Mouse (Mus musculus): ENCODE data around the gene Dnase1l2.
"Not testable (repeated sequence)": the region's sequence is repeated elsewhere in the genome, so short reads cannot be mapped to it uniquely, and the experiment has no call there.

Dnase1l2 gene

DNA sequence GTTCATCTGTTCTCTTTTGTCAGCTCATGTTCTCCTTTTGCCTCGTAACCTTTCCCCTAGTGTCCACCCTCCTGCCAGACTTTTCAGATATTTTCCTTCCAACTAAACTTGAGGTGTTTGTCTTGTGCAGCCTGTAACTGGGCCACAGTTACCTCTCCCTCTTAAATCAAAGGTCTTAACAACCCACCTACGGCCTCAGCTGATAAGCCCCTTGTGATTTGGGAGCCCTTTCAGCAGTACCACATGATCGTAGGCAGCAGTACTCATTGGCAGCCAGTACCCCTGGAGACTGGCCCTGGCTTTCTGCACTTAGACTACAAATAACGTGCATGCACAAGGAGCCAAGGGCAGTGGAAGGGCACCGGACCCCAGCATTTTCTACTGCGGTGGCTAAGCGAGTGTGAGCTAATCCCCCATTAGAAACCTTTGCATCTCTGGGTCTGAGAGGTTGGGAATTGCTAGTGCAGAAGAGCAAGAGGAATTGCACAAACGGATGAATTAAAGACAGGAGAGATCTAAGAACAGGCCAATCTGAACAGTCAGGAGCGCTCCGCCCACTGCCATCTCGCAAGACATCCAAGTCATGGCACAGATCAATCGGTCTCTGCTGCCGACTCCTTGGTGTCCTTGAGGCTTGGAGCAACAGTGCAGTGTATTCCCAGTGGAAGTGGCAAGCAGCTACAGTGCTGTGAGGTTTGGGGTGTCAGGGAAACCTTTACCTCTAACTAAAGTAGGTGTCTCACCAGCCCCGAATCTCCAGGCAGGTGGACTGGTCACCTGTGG lies 13.5 kb downstream of the Dnase1l2 start:
- no peak for DNase-seq (ENCODE audit: low spot score in 2 of 2)

DNA sequence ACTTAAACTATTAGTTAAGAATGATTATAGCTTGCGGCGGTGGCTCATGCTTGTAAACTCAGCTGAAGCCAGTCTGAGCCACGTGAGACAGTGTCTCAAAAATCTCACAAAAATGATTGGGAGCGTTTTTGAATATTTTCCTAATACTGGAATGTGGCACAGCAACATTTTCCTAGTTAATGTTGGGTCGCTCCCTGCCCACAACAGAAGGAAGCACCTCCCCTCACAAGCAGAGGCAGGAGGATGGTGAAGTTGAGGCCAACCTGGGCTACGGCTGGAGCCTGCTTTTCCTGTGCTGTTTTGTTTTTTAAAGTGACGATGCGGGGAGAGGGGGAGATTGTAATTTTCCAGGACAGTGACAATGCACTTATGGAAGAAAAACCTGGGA lies 15.7 kb downstream of the Dnase1l2 start:
- DNase-seq (ENCODE audit: low spot score in 2 of 2) = no peak

DNA sequence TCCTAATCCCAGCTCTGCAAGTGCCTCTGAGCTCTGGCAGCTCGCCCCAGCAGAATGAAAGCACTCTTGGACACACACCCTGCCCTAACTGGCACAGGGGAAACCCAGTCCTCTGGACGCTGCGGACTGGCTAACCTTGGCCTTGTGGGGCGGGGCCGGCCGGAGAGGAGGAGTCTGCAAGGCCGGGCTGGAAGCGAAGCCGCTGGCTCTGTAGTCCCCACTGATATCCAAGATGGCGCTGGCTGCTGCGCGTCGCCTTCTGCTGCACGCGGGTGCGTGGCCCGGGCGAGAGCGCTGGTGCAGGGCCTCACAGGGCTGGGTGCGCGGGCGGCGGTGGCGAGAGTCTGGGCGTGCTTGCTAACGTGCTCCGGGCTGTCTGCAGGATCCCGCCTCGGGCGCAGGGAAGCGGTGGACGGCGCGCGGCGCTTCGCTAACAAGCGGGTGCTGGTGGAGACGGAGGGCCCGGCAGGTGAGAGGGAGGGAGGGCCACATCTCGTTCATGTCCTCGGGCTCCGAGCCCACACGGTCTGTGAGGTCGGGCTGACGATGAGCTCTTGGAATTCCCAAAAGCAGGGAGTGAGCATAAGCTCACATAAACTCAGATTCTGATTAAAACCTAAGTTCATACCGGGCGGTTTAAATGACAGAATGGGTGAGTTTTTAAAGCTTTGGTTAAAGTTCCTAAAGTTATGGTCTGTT lies 16.3 kb downstream of the Dnase1l2 start, which contains the start of gene Eci1:
Eci1 (plus strand) TSS at position 171 of the 699 bp plus-strand sequence.
- DNase-seq (ENCODE audit: low spot score in 2 of 2) = peak; percentile 95 to 96

DNA sequence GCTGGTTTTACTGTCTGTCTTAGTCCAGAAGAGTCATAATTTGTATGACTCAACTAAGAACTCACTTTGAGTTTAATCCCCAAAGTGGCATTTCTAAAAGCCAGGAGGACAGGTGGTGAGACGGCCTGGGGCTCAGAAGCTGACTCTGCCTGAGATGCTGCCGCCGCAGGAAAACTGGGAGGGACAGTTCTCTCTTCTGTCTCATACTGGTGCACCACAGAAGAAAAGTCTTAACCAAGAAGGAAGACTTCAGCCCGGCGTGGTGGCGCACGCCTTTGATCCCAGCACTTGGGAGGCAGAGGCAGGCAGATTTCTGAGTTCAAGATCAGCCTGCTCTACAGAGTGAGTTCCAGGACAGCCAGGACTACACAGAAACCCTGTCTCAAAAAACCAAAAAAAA lies 17.0 kb downstream of the Dnase1l2 start:
- DNase-seq (ENCODE audit: low spot score in 2 of 2) = no peak

DNA sequence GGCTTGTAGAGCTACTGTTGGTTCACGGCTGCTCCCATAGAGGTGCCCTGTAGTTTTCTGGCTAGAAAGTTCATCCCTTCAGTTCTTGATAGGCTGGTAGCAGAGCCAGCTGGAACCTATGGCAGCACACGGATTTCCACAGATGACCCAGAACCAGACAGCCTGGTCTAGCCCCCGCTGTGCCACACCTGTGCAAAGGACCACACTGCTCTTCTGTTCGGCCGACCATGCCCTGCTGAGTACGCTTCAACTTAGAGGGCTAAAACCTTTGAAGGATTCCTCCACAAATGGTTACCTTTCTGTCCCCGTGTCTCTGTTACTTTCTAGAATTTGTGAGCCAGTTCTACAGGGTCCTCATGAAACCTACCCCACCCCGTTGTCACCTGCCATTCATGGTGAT lies 17.6 kb downstream of the Dnase1l2 start:
- not testable (repeated sequence) for DNase-seq (ENCODE audit: low spot score in 2 of 2)

DNA sequence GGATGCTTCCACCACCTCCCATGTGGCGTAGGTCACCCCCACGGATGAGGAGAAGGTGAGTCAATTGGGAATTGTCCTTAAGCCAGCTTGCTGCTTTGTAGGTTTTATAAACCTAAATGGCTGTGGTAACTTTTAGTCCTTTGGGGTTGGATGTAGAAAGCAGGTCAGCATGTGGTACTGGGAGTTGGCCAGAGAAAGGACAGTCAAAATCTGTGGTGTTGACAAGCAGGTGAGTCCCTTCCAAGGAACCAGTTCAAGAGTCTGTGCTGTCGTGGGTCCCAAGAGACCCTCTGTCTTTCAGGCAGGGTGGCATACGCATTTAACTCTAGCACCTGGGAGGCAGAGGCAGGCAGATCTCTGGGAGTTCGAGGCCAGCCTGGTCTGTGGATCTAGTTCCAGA lies 18.4 kb downstream of the Dnase1l2 start:
- no peak for DNase-seq (ENCODE audit: low spot score in 2 of 2)

DNA sequence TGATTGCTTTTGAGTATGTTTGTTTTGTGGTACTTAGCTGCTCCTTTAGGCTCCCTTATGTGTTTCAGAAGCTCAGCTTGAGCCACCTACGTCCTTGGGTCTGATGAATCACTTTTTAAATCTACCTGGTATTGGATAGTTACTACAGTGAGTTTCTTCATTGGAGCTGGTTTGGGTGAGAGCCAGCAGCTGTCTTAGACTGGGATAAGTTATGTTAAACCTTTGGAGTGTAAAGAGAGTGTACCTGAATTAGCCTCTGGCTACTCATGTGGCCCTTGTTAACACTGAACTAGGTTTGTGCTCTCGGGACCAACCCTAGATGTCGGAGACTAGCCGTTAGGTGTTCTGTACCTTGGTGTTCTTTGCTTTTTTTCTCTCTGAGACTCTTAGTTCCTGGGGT lies 19.8 kb downstream of the Dnase1l2 start:
- no peak for DNase-seq (ENCODE audit: low spot score in 2 of 2)

DNA sequence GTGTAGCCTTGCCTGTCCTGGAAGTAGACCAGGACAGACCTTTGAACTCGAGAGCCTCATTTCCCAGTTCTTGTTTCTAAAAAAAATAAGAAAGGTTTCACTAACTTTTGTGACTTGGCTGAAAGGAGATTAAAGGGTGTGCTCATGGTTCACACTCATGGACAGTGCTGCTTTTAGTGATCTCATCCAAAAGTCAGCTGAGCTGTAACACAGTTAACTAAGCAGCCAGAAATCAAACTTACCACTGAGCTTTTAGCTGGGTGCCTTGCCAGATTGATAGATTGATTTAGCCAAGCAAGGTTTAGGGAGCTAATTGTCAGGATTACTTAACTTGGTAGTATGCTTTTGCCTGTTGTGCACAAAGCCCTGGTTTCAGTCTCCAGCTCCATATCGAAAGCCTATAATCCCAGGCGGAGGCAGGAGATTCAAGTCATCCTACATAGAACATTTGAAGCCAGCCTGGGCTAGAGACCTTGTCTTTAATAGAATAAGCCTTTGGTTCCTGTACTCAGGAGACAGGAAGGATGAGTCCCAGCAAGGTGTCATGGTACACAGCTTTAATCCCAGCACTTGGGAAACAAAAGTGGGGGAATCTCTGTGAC lies 26.8 kb downstream of the Dnase1l2 start:
- no peak for DNase-seq (ENCODE audit: low spot score in 2 of 2)

DNA sequence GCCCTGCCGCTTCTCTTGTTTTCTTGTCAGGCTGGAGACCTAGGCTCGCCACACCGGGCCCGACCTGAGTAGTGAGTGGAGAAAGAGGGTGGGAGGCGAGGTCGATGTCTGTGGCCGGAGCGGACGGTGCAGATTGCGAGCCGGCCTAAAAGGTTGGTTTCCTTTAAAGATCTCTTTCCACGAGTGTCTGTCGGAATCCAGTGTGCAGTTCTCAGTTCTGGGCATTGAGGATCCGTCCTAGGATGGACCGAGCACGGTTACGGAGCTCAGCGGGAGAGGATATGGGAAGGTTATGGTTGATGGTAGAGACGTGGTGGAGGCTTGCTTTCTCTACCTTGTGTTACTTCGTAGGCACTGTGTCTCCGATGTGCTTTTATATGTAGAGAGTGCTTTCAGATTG lies 27.9 kb downstream of the Dnase1l2 start:
- DNase-seq (ENCODE audit: low spot score in 2 of 2) = no peak

GRCm38 (mm10) chr17:24414230-24414976 lies 28.5 kb downstream of the Dnase1l2 start, which contains the start of gene Rnps1:
Gene Rnps1, plus strand, starts transcription at chr17:24414565.
- peak; percentile 89 to 90 for DNase-seq (ENCODE audit: low spot score in 2 of 2)

GRCm38 (mm10) chr17:24413557-24414211 lies 29.2 kb downstream of the Dnase1l2 start:
- DNase-seq (ENCODE audit: low spot score in 2 of 2) = no peak

GRCm38 (mm10) chr17:24407116-24407803 lies 35.6 kb downstream of the Dnase1l2 start:
- DNase-seq (ENCODE audit: low spot score in 2 of 2) = no peak

GRCm38 (mm10) chr17:24402371-24402770 lies 40.5 kb downstream of the Dnase1l2 start:
- no peak for DNase-seq (ENCODE audit: low spot score in 2 of 2)

DNA sequence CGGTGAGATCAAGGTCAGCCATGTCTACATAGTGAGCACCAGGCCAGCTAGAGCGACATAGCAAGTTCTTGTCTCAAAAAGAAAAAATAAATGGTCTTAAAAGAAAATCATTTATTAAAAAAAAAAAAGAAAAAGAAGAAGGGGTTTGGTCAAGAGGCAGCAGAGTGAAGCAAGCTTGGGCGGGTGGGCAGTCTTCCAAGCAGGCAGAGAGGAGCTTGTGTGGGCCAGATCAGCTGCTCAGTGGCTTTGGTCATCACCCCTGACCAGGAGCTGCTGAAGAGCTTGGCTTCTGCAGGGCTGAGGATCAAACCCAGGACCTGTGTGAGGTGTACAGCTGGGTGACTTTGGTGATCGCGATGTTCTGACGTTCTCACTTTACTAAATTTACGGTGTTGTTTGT lies 48.4 kb downstream of the Dnase1l2 start:
- DNase-seq (ENCODE audit: low spot score in 2 of 2) = no peak

DNA sequence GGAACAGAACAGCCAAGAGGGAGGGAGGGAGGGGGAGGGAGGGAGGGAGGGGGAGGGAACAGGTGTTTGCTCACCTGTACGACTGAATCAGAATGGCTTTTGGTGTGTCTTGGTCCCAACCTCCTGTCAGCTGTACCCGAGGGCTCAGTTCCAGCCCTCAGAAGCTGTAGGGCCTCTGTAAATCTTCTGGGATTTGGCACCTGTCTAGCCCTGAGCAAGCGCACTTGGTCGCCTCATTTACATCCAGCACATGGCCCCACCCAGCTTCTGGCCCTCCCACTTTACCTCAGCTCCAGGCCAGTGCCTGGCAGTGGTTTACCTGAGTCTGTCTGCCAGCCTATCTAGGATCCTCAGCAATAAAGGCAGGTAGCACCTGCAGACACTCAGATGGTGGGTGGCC lies 49.4 kb downstream of the Dnase1l2 start:
- no peak for DNase-seq (ENCODE audit: low spot score in 2 of 2)

GRCm38 (mm10) chr17:24391149-24391548 lies 51.8 kb downstream of the Dnase1l2 start:
- no peak for DNase-seq (ENCODE audit: low spot score in 2 of 2)

All from urinary bladder, adult 18-20 months (tissue).